ENCODE assay signal across 10 mouse cellular contexts in the genomic region with DNA sequence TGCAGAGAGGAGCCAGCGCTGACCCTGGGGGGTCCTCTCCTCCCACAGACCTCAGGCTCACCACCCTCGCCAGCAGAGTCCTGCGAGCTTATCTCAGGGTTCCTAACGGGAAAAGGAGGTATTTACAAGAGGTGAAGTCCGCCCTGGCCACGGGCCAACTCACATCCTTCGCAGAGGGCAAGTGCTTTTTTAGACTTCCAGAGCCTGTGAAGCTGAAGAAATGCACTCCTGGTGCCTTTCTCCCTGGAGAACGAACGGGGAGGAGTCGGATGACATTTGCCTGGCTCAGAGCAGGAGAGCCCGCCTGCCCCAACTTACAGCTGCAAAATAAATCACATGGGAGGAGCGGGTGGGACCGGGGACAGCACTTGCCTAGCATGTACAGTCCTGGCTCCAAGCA. TPM values are rescaled to one million over a fixed set of nuclear protein-coding genes. Genes with fewer than 3 reads are reported as not detected.
DNase-seq lines count a peak whose midpoint lies in the region; ATAC-seq and TF ChIP-seq lines count a peak whose summit lies in the region.
"Had no signal": no experiment of that assay in that cellular context is flagged by ENCODE, and none has a peak within 500 bp of the region (broad histone marks: within the 10 kb centered on the region; RNA-seq: fewer than 3 reads in every experiment).

No protein-coding gene starts in this region.

- H3K27ac ChIP-seq in kidney, embryonic 14.5 days (ENCODE audit: low read depth, low read length): no peak overlapping the region
- H3K27ac ChIP-seq in stomach, postnatal 0 days (replicated peaks): no peak overlapping the region
- no peak overlapping the region for H3K27ac ChIP-seq in thymus, adult 2 months (ENCODE audit: control insufficient read depth, insufficient read depth, low read length)

- WGBS in kidney, embryonic 14.5 days: 4% methylated on average over 13 of the region's 13 CpGs
- WGBS in stomach, postnatal 0 days: 11% methylated on average over 13 of the region's 13 CpGs
- 79% methylated on average over 13 of the region's 13 CpGs for WGBS in thymus, adult 2 months

- TF ChIP-seq EP300 in stomach, postnatal 0 days (optimal IDR thresholded peaks at IDR 0.05): no peak

- H3K36me3 ChIP-seq in kidney, embryonic 14.5 days (ENCODE audit: control insufficient read depth, insufficient read depth, low read length): no peaks in the 10 kb centered on the region
- no peaks in the 10 kb centered on the region for H3K36me3 ChIP-seq in stomach, postnatal 0 days (ENCODE audit: control insufficient read depth, insufficient read depth, low read length)
- H3K36me3 ChIP-seq in thymus, adult 2 months (ENCODE audit: control insufficient read depth, insufficient read depth, low read length): no peaks in the 10 kb centered on the region

- intact Hi-C loops in gastrocnemius, postnatal 36 days (cut with DNase I): no loop called here

- TF ChIP-seq CTCF in stomach, postnatal 0 days (IDR thresholded peaks at IDR 0.05; ENCODE audit: low read depth): no peak
- no peak for TF ChIP-seq CTCF in thymus, adult 2 months (IDR thresholded peaks at IDR 0.05; ENCODE audit: borderline replicate concordance, control insufficient read depth, extremely low read depth, insufficient read depth, low read length, poor library complexity)

- peak; percentile 26 for DNase-seq in right cerebral cortex, postnatal 14 days
- no peak for DNase-seq in right cerebral cortex, postnatal 25 days
- DNase-seq in gastrocnemius, postnatal 36 days: peak; percentile 27 to 30
- DNase-seq in stomach, postnatal 0 days (ENCODE audit: low spot score): peak; percentile 46
- DNase-seq in layer of hippocampus, postnatal 10 days (ENCODE audit: low spot score in 2 of 2): no peak
- DNase-seq in layer of hippocampus, adult 9-10 months (ENCODE audit: low spot score): no peak
- no peak for DNase-seq in thymus, adult 2 months

- no peak overlapping the region for H3K9ac ChIP-seq in kidney, embryonic 14.5 days (ENCODE audit: low read depth, low read length)
- H3K9ac ChIP-seq in stomach, postnatal 0 days (ENCODE audit: low read length): no peak overlapping the region

- peak; percentile 56 for ATAC-seq in kidney, embryonic 14.5 days (ENCODE audit: low FRiP score, low TSS enrichment)
- no peak; the same call in 1 of the 2 replicates for ATAC-seq in stomach, postnatal 0 days (ENCODE audit: low FRiP score, low TSS enrichment)

- no peaks in the 10 kb centered on the region for H3K9me3 ChIP-seq in kidney, embryonic 14.5 days (ENCODE audit: control insufficient read depth, low read length)
- no peaks in the 10 kb centered on the region for H3K9me3 ChIP-seq in stomach, postnatal 0 days (ENCODE audit: control insufficient read depth, low read length)

- peaks cover 38% of the 10 kb centered on the region for H3K27me3 ChIP-seq in kidney, embryonic 14.5 days (ENCODE audit: control insufficient read depth, insufficient read depth, low read length)
- H3K27me3 ChIP-seq in stomach, postnatal 0 days (ENCODE audit: control insufficient read depth, insufficient read depth, low read length): no peaks in the 10 kb centered on the region
- no peaks in the 10 kb centered on the region for H3K27me3 ChIP-seq in thymus, adult 2 months (ENCODE audit: control insufficient read depth, insufficient read depth, low read length)

- peaks cover 20% of the 10 kb centered on the region for H3K4me1 ChIP-seq in kidney, embryonic 14.5 days (ENCODE audit: control insufficient read depth, insufficient read depth, low read length)
- H3K4me1 ChIP-seq in stomach, postnatal 0 days (replicated peaks; ENCODE audit: control insufficient read depth, insufficient read depth): no peaks in the 10 kb centered on the region
- H3K4me1 ChIP-seq in thymus, adult 2 months (replicated peaks; ENCODE audit: control insufficient read depth, insufficient read depth, low read length): peaks cover 63% of the 10 kb centered on the region

- TF ChIP-seq POLR2A in thymus, adult 2 months (IDR thresholded peaks at IDR 0.05; ENCODE audit: control insufficient read depth, extremely low read depth, insufficient read depth, low read length, poor library complexity): no peak

- no peak overlapping the region for H3K4me2 ChIP-seq in kidney, embryonic 14.5 days (replicated peaks; ENCODE audit: low read depth, low read length)
- H3K4me2 ChIP-seq in stomach, postnatal 0 days (replicated peaks; ENCODE audit: low read depth): no peak overlapping the region

- H3K4me3 ChIP-seq in kidney, embryonic 14.5 days (ENCODE audit: low read length): no peak overlapping the region
- H3K4me3 ChIP-seq in stomach, postnatal 0 days (ENCODE audit: low read depth, low read length): no peak overlapping the region
- H3K4me3 ChIP-seq in thymus, adult 2 months (ENCODE audit: control insufficient read depth, insufficient read depth, low read length): no peak overlapping the region
- H3K4me3 ChIP-seq: erythroblast, embryonic 14.5 days had no signal

RNA-seq across cellular contexts. Expression of gene Foxf1, which starts 56.4 kb away (rescaled TPM):
- not detected for total RNA-seq in gastrocnemius, postnatal 36 days (2021)
- polyA plus RNA-seq in kidney, embryonic 14.5 days (2014; fragmentation: Nextera tagmentation; extraction: Ambion mirVana): 0.74 and 0.93 TPM in 2 replicates
- polyA plus RNA-seq in stomach, postnatal 0 days (2015; fragmentation: Nextera tagmentation; extraction: Ambion mirVana): 59.3 and 64.0 TPM in 2 replicates
- 1 to 10 TPM; 1.3 to 1.4 TPM for total RNA-seq in layer of hippocampus, postnatal 10 days (2021)
- polyA plus RNA-seq in thymus, adult 2 months (2012; rRNA removed): 0.94 and 1.3 TPM in 2 replicates
- total RNA-seq: megakaryocyte, adult 5-6 weeks had no signal
- polyA plus RNA-seq: erythroblast, embryonic 14.5 days had no signal

Comparison
In these comparisons a context has a peak if more than half of its experiments do, and no peak if none do; other contexts are left out.
1. DNase-seq: peak in right cerebral cortex, postnatal 14 days (single experiment), gastrocnemius, postnatal 36 days (2 of 2) and stomach, postnatal 0 days (single experiment); none in right cerebral cortex, postnatal 25 days (single experiment), layer of hippocampus, postnatal 10 days (0 of 2), layer of hippocampus, adult 9-10 months (single experiment) and thymus, adult 2 months (single experiment).
2. RNA of gene Foxf1, which starts 56.4 kb away (polyA plus RNA-seq): 59.3 to 64.0 TPM in stomach, postnatal 0 days; 0.94 to 1.3 TPM in thymus, adult 2 months and 0.74 to 0.93 TPM in kidney, embryonic 14.5 days; every median in the first group is over 10 times any median in the second.